Mouse (Mus musculus) layer of hippocampus, adult 9-10 months (tissue): ENCODE measurements at regions not wholly inside any gene's neighbourhood (a gene's known extent, or its start where the extent isn't known, plus 50 kb on each side); places are given as distances from the start of the nearest gene placed in this dataset.

ENCODE experiments used
- DNase-seq: peaks from one replicate; pipeline ENCODE4 v3.0.0; 2022; ENCODE audit warnings: low spot score

DNA sequence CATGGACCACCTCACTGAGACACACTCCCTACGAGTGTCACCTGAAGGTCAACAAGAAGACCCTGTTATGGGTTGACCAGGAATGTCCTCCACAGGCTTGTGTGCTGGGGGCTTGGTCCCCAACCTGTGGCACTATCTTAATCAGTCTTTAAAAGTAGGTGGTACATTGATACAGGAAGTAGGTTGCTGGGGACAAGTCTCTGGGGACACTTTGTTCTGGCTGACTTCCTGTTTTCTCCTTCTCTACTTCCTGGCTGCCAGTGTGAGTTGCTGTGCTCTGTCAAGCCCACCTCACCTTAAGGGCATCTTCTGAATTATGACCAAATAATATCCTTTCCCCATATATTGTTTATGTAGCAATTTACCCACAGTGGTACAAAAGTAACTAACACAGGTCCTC is 96.1 kb downstream of the Cct6b start:
- DNase-seq = no peak

DNA sequence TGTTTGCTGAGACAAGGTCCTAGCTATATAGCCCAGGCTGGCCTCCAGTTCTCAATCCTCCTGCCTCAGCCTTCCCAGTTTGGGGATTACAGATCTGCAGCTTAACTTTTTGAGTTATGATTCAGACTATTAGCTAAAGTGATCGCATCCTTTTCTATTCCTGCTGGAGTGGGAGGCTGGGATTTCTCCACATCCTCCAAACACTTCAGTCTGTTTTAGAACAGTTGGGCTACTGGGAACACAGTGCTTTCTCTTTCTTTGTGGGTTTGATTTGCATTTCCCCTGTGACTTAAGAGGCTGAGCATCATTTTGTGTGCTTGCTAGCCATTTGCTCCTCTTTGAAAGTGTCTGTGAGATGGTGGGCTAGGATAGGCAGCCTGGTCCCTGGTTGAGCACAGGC is 100.0 kb downstream of the Cct6b start:
- no peak for DNase-seq

DNA sequence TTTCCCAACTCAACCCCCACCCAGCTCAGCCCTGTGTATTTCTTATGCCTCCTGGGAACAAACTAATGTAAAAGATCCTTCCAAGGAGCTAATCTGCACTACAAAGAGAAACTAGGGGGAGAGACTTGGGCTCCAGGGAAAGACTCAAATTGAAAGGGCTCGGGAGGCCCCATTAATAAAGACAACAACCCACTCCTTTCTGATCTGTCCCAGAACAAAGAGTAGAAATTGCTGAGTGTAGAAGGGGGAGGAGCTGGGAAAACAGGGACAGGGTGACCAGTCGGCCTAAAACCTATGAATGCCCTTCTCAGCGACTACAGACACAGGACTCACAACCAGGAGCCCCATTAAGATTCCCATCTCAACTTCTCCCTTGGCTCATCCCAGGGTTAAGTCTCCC is 102.0 kb downstream of the Cct6b start:
- DNase-seq = no peak

DNA sequence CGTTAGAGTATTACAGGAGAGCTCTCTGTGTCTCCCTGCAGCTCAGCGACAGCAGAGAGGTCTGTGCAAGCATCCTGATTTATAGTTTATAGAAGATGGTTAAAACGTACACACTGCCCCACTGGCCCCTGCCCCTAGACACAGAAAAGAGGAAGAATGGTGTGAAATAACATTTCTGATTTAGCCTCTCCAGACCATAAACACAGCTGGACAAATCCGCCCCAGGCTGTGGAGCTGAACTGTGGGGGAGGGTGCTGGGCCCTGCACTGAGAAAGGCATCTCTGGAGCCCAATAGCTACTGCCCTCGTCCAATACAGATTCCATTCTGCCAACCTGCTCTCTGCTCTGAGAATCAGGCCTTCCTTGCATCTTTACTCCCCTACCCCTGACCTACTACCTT is 112.4 kb downstream of the Cct6b start:
- no peak for DNase-seq

DNA sequence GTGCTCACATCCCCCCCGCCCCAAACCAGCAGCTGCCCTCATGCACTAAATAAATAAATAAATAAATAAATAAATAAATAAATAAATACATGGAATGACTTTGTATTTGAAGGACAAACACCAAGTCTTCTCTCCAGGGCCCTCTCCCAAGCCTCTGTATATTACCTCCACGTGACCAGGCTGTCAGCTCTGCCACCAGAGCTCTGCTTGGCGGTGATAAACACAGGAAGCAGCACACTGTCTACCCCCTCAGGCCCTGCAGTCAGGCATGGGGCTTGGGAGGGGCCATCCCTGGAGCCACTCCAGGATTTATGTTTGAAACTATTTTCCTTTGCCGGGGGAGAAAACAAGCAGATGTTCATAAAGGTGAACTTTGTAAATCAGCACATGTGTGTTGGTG is 125.6 kb downstream of the Cct6b start:
- no peak for DNase-seq

DNA sequence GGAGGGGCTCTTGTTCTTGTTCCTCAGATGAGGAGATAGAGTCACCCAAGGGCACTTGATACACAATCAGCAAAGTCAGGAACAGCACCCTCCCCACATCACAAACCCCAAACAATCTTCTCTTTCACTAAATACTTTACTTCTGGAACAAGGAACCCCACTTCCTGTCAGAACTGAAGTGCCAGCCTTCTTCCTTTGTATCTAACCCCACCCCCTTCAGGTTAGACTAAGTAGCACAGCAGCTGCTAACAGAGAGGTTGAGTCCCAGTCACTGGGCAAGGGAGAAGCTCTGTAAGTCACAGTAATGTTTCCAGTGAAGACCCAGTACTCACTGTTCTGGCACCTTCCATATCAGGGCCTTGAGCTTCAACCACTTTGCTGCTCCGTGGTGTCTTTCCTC is 131.9 kb downstream of the Cct6b start:
- DNase-seq = no peak

DNA sequence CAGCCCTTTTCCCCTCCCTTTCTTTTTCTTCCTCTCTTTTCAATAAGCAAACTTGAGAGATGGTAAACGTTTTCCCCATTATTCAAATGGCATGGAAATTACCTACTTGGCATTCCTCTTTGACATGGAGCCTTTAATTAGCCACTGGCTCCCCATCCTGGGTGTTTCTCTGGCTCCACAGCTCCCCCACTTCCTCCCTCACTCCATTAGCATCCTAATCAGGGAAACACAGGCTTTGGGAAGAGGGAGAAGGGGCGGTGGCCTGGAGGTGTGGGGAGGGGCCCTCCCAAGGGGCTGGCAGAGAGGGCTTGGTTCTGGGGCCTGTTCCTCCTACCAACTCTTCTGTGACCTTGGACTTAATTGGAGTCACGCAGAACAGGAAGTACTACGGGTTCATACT is 132.7 kb downstream of the Cct6b start:
- DNase-seq = no peak

DNA sequence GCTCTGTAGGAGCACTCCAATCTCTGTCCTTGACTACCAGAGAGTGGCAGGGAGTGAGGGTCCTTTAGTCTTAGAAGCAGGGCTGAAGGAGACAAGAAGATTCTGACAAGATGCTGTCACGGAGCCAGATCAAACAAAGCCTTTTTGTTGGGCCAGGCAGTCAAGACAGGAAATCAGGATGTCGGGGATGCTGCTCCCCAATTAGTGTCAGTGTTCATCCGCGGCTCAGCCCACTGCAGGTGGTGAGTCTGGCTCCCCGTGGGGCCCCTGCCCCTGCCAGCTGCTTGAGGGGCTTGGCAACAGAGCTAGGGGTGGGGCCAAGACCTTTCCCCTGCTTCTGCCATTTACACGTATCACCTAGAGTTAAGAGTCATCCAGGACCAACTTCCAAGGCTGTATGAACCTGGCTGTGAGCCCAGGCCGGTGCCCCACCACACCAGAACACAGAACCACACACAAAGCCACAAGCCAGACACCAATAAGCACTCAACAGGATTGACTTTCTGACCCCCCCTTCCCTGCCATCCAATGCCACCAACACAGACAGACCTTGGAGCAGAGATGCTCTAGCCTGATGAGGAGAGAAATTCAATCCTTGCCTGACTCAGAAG is 137.5 kb downstream of the Cct6b start:
- no peak for DNase-seq

DNA sequence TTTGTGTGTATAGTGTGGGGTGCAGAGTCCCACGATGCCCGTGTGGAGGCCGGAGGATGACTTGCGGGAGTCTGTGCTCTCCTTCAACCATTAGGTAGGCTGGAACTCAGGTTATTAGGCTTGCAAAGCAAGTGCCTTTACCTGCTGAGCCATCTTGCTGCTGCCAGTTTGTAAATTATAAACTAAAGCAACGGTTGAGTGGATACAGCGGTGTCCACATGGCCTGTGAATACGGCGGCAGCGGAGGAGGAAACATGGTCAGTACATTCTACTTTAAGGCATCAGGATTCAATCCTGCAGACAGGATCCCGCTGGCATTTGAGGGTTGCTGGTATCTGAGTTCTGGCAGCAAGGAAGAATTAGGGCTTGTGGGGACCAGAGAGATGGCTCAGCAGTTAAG is 143.1 kb downstream of the Cct6b start:
- no peak for DNase-seq

DNA sequence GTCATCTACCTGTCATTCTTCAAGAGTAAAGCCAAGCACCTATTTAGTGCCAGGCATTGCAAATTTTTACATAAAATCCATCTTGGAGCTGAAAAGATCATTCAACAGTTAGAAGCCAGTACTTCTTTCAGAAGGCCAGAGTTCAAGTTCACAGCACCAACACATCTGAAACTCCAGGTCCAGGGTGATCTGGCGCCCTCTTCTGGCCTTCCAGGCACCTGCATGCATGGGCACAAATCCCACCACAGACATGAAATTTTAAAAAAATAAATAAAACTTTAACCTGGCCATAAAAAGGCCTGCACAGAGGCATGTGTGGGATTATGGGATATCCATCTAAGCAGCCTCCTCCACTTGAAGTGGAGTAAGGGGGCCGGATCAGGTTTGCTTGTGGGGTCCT is 144.7 kb downstream of the Cct6b start:
- no peak for DNase-seq

DNA sequence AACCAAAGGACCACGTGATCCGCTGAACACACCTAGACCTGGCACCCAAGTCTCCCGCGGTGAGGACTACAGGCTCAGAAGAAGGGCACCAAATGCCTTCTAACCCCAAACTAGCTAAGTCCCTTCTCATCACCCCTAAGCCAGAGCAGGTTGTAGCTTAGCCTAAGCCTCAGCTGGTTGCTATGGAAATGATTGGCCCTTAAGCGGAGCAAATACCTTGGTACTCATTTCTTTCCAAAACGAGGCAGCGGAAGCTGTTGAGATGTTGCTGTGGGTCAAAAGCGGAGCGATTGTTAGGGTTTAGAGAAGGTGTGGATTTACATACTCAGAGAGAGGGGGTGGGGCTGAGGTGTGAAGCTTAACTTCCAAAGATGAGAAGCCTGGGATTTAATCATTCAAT is 145.7 kb downstream of the Cct6b start:
- DNase-seq = no peak

DNA sequence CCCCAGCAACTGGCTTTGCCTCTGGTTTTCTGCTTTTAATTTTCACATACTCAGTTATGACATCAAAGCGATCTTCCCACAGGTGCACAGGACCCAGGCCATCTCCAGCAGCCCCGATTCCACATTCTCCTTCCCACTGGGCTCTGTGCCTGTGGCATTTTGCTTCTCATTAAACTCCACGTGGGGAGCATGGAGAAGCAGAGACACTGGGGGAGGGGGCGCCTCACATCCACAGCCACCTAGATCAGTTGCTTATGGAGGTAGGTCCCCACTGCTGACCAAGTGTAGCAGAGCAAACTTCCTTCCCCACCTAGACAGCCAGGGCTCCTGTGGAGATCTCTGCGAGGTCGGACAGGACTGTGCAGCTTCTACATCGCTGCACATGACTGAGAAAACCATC is 147.3 kb downstream of the Cct6b start:
- no peak for DNase-seq

DNA sequence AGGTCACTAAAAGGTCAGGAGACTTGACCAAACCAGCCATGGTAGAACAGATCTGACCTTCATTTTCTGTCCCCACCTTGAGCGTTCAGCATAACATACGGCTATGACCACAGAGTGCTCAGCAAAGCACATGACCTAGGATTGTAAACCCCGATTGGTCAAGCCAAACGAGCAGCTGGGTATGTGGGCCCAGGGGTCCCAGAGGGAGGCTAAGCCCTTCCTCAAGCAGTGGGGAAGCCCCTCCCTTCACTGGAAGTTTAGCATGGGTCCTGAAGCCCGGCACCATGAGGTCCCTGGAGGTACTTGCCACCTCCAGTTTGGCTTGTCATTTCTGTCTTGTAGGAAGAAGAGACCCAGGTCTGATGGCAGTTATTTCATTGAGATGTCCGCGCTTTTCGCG is 149.8 kb downstream of the Cct6b start:
- no peak for DNase-seq

DNA sequence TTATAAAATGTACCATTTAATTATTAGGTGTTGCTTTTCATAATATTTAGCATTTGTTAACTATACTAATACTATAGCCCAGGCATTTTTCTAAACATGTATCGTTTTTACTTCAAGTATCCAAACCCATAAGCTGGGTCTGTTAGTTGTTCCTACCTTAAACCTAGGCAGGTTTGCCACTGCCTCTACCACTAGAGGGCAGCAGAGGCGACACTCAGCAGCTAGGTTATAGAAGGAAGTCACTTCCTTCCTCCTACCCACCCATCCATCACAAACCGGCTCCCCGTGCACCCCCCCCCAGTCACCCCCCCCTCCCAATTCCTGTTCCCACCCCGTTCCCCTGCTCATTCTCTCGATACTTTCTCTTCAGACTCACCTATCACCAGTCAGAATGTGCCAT is 150.6 kb downstream of the Cct6b start:
- DNase-seq = peak; percentile 43

DNA sequence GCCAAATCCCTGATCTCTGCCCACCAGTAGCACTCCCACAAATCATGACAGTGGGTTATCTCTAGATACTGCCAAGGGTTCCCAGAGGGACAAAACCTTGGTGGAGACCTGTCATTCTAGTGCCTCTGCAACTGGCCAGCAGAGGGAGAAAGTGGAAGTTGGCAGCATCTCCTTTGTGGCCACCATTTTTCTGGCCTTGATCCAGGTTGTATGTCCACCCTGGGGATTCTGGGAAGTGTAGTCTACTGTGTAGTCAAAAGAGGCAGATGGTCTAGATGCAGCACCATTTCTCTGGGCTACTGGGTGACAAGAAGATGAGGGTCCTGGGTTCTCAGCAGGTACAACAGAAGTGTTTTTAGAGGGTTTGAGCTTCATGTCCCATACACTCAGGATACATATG is 152.1 kb downstream of the Cct6b start:
- no peak for DNase-seq

DNA sequence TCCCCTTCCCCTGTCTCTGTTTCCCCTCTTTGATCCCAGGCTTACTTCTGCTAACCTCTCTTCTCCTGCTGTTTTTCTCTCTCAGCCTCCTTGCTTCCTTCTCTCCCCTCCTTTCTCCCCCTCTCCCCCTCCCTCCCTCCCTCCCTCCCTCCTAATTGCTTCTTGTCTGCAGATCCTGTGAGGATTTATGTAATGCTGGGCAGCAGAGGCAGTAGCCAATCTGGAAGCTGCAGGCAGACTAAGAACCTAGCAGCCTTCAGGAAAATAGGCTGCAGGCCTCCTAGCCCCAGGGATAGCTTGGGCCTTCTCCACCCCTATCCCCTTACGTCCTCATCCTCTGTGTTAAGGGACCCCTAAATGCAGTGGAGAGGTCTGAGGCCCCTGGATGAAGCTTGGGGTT is 155.2 kb downstream of the Cct6b start:
- DNase-seq = no peak

DNA sequence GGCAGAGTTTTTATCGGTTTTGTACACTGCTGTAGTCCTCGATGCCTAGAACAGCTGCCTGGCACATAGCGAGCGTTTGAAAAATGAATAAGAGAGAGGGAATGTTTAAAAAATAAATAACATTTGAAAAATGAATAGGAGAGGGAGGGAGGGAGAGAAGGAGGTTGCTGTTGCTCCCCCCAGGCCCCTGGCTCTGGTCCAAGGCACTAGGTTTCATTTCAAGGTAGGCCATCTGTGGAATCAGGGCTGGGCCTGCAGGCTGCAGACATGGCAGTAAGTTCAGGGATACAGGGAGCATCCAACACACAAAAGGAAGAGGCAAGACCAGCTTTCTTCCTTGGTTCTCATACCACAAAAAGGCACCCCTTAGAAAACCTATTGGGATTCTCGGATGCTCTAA is 156.5 kb downstream of the Cct6b start:
- no peak for DNase-seq

DNA sequence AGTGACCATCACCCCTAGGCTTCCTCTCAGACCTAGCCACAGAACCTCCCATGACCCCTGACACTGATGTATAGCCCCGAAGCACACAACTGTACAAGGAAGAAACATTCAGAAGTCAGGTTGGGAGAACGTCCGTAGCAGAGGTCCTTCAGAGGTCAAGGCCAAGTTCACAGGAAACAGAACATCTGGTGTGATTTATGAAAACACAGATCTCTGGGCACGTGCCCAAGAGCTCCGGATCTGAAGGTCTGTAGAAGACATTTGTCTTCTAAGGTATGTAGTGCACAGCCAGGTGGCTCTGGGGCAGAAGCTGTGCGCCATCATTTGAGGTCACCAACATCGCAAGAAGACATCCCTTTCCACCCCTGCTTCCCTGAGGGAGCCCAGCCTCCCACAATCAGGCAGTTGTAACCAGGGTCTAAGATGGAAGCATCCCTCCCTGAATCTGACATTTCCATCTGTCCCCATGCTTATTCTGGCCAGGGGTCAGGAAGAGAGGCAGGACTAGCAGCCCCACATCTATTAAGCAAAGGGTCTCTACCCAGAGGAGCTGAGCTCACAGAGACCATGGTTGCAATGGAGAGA is 159.8 kb downstream of the Cct6b start:
- no peak for DNase-seq

DNA sequence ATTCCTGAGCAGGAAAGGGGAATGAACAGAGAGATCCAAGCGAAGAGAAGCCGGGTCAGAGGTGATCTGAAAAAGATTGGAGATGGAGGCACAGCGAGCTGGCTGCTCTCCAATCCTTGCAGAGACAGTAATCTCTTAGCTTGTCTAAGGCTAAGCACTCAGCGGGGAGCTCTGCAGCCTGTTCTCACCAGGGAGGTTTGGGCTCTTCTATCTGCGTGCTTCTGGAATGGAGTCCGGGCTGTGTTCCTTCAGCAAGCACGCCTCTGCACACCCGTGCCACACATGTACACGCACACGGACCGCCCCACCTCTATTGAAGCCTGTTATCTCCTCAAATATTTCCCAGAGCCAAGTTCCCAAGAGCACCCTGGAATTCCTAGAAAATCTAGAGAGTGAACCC is 161.3 kb downstream of the Cct6b start:
- no peak for DNase-seq

DNA sequence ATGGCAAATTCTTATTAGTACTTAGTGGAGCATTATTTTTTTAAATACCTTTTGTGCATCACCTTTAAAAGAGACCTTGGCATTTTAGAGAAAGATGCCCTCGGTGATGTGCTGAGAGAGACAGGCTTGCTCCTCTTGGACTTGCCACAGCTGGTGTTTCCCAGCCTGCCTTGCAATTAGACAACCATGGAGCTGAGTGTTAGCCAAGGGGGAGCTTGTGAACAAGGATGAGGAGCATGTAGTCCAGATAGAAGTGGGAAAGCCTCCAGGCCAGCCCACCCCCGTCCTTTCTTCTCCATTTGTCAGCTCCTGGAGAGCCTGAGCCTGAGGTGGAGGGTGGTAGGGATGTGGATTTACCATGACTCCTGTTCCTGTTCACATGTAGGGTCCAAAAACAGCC is 161.9 kb downstream of the Cct6b start:
- DNase-seq = no peak

DNA sequence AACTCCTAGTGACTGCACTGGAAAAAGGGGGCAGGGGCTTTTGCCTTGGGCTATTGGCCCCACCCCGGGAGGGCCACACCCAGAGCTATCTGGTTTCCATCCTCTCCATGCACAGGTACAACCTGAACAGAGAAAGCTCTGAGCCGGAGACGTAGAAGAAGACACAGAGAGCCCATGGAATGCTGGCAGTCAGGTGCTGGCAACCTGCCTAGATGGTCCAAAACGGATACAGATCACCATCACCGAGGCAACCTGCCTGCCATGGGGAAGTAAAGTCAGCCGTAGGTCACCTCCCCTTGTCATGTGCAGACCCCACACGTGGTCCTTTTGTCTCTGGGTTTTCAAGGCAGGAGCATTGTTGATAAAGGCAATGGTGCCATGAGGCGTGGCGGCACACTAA is 164.0 kb downstream of the Cct6b start:
- DNase-seq = no peak

DNA sequence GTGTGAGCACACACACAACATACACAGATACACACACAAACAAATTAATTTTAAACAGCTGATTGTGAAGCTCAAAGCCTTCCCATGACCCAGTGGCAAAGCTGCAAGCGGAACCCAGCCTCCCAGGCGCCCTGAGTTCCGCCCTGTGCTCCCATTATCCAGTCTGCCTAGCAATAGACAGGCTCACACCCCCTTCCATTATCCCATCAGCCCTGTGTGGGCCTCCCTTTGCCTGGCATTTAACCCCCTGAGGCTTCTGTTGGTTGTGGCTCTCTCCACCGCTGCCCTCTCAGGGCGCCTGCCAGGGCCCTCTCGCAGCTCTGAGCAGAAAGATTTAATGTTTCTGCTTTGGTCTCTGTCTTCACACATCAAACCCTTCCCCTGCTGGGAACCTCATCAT is 166.4 kb downstream of the Cct6b start:
- no peak for DNase-seq

DNA sequence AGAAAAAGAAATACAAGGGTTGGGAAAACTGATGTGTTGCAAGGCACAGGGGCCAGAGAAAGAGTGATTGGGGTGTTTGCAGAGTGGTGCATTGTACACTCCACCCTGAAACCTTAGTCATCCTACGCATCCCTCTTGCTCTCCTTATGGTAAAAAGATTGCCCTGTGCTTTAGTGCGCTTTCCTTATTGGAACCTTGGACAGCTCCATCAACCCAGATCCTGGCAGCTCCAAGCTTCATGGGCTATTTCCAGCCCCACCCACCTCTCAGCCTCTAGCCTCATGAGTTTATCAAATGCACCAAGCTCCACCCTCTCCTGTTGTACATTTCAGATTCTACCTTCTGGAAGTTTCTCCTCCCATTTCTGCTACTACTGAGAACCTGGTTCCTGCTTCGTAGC is 167.3 kb downstream of the Cct6b start:
- DNase-seq = no peak

DNA sequence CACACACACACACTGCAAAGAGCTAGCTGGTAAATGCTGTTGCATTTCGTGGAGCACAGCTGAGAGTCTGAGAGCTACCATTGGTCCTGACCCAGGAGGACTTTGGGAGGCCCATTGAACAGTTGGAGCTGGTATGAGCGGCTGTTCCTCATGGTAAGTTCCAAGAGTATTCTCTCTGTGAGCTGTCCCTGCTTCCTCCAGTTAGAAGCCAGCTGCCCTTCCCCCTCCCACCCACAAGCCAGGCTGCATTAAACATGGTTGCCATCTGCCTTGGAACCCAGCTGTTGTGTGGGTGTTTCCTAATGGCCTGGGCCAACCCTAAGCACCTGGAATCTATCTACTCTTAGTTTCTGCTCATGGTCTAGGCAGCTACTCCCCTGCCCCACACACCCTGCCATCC is 174.4 kb downstream of the Cct6b start:
- DNase-seq = peak; percentile 42

DNA sequence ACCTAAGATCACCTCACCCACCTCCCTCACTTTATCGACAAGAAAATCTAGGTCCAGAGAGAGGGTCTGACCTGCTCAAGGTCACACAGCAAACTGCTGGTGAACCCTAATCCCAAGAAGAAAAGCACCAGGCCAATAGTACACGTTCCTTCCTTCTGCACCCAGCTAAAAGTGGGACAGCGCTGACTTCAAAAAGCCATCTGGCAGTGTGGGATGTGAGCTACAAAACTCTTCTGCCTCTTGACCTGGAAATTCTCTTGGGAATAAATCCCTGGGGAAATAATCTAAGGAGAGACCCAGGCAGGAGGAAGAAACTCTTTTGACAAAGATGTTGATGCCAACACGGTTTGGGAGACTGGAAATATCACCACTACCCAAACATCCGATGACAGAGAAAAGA is 175.4 kb downstream of the Cct6b start:
- DNase-seq = no peak
